Mouse (Mus musculus): ENCODE results near the gene Bhlha15. TPM values are rescaled to one million over a fixed set of nuclear protein-coding genes. Genes with fewer than 3 reads are reported as not detected.
A peak's percentile ranks its signal among the peaks of the same experiment; 100 is the strongest.

Gene Bhlha15
- polyA plus RNA-seq, 1 experiment: 0.50 TPM

DNA sequence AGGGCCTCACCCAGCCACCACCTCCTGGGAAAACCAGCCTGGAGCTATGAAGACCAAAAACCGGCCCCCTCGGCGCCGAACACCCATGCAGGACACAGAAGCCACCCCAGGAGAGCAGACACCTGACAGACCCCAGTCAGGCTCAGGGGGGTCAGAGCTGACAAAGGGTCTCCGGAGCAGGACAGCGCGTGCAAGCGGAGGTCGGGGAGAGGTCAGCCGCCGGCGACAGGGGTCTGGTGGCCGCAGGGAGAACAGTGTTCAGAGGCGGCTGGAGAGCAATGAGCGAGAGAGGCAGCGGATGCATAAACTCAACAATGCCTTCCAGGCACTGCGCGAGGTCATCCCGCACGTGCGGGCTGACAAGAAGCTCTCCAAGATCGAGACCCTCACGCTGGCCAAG, 940 bp downstream of the Bhlha15 start:
- no peak for DNase-seq (ENCODE audit: low spot score)

DNA sequence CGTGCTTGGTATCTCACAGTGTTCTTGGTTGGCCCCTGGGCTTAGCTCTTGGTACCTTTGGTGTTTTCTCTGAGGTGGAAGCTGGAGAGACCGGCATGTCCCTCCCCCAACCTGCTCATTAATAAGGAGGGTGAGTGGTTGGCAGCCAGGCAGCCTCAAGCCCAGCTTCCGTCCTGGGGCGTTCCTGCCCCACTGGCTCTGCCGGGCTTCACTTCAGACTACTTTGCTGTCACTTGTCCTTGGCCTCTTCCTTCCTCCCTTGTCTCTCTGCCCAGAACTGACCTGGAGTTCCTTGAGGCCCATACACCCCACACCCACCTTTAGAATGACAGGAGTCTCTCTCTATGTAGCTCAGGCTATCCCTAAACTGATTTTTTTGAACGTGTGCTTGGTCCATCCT, 2.6 kb downstream of the Bhlha15 start:
- no peak for DNase-seq (ENCODE audit: low spot score)

DNA sequence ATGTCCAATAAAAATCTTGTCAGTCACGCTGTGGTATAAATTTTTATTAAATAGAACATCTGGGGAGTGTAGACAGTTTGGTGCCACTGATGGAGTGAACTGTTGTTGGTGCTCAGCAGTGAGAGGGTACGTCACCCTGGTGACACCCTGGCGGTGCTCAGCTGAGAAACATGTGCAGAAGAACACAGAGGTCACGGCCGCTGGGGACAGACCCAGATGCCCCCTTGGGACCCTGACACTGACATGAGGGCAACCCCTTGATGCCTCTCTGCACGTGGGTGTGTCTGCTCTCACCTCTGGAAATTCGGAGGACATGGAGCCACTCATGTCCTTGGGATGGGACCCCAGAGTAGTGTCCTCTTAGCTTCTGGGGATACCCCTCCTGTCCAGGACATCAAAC, 4.3 kb downstream of the Bhlha15 start:
- no peak for DNase-seq (ENCODE audit: low spot score)

DNA sequence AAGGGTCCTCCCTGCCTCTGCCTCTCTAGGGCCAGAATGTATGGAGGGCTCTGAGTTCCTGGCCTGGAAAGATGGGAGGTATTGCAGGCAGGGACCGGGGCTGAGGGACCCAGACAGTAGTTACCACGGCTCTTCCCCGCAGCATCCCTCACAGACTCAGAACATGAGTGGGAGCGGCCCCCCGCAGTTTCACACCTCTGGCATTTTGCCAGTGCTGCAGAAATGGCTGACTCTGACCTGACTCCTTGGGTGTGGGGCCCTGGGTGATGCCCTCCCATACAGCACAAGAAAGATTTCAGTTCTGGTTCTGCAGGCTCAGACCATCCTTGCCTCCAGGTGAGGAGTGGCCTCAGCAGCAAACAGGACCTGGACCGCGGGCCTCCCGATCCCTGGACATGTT, 5.5 kb downstream of the Bhlha15 start:
- no peak for DNase-seq (ENCODE audit: low spot score)

DNA sequence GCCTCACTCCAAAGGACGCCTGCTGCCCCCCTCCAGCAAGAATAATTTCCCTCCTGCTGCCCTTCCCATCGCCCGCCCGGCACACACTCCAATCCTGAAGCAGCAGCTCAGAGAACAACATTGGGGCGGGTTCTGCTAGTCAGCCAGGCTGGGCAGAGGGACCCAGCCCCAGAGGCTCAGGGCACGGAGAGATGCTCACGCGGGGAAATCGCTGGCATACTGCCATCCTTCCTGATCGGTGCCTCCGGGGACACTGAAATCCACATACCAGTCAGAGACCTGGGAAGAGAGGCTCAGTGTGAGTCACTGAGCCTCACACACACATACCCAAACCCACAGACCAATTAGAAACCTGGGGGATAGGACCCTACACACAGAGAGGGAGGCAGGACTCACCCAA, 10.5 kb downstream of the Bhlha15 start:
- DNase-seq (ENCODE audit: low spot score): no peak

DNA sequence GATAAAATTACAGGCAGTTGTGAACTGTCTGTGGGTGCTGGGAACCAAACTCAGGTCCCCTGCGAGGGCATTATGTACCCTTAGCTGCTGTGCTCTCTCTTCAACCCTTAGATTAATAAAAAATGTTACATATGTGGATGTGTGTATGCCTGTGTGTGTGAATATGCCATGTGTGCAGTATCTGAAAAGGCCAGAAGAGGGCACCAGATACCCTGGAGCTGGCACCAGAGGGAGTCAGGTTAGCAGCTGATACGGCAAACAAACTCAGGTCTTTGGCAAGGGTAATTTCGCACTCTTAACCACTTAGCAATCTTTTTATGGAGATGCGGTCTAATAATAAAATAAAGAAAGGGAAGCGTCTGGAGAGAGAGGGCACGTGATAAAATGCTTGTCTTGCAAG, 12.3 kb downstream of the Bhlha15 start:
- no peak for DNase-seq (ENCODE audit: low spot score)

DNA sequence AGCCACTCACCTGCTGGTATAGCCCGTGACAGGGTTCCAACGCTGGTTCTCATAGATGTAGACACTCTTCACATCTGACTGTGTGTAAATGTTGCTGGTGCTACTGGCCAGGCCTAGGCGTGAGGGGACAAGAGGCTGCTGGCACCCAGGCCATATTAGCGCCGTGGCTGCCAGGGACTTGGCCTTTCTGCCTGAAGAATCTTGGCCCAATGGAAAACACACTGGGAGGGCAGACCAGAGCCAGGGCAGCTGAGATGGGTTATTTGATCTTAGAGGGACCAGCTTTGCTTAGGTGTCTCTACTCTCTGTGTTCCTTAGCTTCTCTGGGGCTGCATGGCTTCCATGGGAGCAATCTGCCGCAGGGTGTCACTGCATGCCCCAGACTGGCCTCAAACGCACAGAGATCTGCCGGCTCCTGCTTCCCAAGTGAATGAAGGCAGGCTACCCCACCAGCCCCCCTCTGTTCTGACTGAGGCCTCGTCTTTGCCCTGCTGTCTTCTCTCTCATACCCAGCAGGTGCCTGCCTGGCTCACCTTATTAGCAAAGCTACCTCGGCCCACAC, 13.4 kb downstream of the Bhlha15 start:
- no peak for DNase-seq (ENCODE audit: low spot score)

DNA sequence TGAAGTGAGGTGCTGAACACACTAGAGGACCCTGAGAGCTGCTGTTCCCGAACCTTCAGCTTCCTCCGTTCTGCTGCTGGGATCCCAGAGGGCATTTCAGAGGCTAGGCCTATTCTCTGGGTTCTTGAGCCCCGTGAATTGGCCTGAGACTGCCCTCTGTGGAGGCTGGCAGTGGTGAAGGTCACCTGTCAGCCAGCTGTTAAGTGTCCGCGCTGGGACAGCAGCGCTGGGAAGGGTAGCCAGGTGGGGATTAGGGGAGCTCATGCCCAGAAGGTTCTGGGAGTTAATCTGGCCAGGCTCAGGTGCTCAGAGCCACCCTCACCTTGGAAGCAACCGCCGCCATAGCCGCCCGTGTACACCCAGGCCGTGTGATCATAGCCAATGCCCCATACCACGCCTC, 14.2 kb downstream of the Bhlha15 start:
- no peak for DNase-seq (ENCODE audit: low spot score)

DNA sequence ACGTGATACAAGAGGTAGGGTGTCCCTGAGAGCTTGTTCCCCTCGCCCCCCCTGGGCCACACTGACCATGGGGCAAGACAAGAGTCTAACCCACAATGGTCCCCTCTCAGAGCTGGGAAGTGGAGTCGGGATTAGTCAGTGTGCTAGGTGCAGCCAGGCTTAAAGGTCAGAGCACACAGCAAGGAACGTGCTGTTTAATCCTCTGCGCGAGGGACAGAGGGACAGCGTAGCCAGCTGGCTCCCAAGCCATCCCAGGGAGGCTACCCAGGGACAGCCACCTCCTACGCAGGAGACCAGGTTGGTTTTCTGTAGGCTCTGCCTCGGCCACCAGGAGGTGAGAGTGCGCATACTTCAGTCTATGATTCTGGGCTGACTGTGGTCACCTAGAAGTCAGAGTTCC, 14.8 kb downstream of the Bhlha15 start:
- DNase-seq (ENCODE audit: low spot score): no peak

DNA sequence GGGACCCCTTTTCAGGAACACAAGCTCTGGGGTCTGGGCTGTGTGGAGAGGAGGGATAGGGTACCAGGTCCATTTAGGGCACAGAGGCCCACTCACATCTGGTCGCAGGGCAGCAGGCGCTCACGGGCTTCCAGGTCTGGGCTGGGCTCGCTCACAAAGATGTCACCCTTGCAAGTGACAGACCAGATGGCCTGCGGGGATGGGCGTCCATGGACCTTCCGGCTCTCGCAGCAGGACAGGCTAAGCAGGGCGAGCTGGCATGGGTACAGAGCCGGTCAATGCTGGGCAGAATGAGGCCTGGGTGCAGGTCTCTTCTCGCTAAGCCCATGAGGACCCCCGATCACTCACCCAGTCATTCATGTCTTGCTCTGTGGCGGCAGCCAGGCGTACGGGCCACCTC, 16.0 kb downstream of the Bhlha15 start:
- no peak for DNase-seq (ENCODE audit: low spot score)

DNA sequence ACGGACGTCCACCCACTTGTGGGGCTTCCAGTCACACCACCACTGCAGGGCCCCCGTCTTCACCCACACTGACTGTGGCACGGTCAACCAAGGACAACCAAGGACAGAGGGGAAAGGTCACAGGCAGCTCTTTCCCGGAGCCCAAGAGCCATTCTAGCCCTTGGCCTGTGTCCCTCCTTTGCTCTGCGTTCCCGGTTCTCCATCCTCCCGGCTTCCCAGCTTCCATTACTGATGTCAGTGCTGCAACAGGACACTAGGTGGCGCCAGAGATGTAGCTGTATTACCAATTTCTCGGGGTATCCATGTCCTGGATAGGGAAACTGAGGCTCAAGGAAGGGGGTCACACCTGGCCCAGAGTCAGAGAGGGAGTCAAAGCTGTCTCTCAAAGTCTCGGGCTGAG, 17.4 kb downstream of the Bhlha15 start:
- no peak for DNase-seq (ENCODE audit: low spot score)

DNA sequence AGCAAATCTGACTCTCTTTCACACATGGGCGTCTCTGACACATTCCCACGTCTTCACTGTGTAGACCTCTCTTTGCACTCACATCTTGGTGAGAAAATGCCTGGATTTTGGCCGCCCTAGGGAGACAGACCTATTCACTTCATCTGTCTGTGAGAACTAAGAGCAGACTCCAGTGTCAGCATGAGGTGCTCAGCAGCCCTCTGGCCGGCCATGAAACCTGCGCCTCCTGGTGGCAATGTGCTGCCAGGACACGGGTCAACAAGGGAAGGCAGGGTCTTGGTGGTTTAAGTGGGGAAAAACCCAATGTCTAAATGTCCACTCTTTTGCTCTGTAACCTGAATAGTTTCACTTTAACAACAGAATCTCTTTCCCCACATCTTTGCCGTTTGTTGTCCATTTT, 24.4 kb downstream of the Bhlha15 start:
- DNase-seq (ENCODE audit: low spot score): no peak

DNA sequence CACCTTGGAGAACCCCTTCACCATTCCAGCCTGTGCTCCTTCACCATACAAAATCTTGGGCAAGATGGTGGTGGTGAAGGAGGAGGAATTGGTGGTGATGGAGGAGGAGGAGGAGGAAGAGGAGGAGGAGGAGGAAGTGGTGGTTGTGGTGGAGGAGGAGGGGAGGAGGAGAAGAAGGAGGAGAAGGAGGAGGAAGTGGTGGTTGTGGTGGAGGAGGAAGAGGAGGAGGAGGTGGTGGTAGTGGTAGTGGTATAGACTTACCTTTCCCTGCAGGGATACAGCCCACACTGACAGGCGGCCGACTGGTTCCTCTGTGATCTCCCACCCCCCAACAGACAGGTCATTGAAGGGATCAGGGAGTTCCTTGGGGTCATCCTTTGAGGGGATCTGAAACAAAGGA, 25.9 kb downstream of the Bhlha15 start:
- no peak for DNase-seq (ENCODE audit: low spot score)

DNA sequence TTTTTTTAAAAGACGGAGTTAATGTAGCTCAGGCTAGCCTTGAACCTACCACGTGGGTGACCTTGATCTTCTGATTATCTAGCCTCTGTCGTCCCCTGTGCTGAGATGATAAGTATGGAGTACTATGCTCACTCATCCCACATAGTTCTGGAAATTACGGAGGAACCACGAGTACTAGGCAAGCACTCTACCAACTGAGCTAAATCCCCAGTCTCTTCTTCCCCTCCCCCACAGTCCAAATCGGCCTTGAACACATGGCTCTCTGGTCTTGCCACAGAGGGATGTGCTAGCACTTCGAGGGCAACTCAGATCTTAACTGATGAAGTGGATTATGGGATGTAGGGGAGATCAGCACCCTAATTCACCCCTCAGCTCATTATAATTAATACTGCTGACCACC, 28.0 kb downstream of the Bhlha15 start:
- DNase-seq (ENCODE audit: low spot score): no peak

DNA sequence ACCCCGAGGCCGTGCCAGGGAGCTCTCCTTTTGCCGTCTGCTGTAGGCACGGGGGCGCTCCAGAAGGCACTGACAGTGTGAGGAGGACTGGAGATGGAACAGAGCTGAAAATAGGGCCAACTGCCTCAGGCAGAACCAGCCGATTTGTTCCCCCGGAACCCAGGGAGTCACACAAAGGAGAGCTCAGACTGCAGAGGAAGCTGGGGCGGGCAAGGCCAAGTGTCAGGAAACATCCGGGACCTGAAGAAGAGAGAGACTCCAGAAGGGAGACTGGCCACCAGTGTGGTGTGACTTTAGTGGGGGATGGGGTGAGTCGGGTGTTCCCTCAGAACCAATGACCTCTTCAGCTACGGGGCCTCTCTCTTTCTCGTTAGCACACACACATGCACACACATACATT, 29.2 kb downstream of the Bhlha15 start:
- DNase-seq (ENCODE audit: low spot score): no peak

DNA sequence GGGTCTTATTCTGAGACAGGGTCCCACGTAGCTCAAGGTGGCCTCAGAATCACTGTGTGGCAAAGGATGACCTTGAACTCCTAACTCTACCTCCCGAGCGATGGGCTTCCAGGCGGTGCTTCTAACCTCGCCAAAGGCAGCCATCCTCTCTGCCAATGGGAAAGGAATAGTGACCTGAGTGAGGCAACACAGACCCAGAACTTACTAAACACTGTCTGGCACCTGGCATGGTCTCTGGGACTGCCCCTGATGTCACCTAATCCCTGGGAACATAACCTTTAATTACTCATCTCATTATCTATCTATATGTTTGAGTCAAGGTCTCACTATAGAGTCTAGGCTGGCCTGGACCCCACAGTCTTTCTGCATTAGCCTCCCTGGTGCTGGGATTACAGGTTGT, 29.9 kb downstream of the Bhlha15 start:
- DNase-seq (ENCODE audit: low spot score): no peak

DNA sequence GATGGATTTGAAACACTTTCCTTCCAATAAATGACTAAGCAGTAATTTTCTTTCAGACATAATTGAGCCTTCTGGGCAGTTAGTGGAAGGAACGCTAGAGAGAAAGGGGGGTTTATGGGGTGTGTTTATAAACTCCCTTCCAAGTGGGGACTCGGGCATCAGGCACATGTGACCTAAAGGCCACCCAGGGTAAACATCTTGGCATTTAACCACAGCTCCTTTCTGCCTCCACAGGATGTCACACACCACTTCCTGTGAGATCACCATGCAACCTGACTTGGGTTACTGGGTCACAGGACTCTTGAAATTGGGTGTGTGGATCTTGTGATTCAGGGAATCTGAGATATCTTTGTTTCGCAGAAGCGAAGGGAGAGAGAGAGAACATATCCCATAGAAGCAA, 31.2 kb downstream of the Bhlha15 start:
- DNase-seq (ENCODE audit: low spot score): no peak

DNA sequence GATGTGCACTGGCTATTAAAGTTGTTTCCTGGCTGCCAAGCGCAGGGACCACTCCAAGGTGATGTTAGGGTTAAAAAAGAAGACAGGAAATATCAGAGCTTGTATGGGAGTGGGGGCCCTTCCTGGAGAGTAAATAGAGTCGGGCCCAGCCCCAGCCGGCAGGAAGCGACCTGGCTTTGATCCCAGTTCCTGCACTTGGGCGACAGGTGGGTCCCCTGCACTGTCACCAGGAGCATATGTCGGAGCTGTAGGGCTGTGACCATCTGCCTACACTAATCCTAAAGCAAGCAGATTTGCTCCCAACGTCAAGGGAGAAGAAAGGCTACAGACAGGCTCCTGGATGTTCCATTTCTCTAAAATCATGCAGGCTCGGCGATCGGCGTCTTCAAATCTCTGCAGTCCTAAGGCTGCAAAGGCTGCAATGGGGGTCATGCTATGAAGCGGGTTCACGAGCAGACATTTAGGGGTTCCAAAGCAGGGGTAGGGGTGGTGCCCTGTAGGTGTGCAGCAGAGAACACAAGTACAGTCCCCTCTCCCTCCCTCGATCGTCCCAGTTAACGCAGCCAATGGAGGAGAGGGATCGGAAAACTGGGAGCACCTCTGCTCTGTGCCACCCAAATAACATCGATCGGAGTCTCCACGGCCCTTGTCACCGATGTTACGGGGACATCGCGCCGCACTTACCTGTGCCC, 32.9 kb downstream of the Bhlha15 start:
- DNase-seq (ENCODE audit: low spot score): no peak

DNA sequence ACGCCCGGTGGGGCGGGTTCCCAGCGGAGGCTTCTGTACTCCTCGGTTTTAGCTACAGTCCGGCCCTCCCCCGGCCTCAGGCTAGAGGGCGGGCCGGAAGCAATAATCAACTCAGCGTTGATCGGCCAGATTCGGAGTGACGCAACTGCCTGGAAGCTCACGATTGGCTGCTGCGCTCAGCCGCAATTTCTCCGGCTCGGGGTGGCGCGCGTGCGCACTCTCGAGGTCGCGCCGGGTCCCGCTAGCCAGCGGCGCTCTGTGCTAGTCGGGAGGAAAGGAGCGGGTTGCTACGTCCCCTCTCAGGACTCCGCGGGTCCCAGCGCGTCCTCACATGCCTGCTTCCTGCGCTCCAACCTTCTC, 33.4 kb downstream of the Bhlha15 start, which contains the start of gene Tecpr1:
Gene Tecpr1, minus strand, starts transcription at position 113 of the 360 bp plus-strand sequence.
- peak; percentile 87 for DNase-seq (ENCODE audit: low spot score)

DNA sequence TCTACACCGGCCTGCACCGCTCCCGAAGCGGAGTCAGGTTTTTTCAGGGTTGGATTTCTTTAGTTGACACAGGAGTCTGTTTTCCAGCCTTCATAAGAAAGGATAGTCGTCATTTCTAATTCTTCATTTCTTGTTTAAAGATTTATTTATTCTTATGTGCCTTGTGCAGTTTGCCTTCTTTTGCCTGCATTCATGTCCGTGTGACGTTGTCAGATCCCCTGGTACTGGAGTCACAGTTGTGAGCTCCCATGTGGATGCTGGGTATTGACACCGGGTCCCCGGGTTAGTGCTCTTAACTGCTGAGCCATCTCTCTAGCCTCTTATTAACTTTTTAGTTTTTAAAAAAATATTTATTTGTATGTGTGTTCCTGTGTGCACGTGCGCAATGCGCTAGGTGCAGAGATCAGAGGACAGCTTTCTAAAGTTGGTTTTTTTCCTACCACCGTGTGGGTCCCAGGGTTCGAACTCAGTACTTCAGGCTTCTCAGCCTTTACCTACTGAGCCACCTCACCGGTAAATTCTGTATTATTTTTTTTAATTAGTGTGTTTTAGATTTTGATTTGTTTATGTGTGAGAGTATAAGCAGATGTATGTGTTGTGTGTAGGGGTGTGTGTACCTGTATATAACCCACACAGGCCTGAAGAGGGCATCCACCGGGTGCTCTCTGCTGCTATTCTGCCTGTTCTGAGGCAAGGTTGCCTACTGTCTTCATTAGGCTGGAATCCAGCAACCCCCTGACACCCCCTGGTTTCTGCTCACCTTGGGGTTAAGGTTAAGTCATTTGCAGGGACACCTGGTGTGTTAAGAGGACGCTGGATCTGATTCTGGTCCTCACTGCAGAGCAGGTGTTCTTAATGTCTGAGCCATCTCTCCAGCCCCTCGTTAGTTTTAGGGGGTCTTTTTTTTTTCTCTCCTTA, 34.1 kb downstream of the Bhlha15 start:
- no peak for DNase-seq (ENCODE audit: low spot score)

DNA sequence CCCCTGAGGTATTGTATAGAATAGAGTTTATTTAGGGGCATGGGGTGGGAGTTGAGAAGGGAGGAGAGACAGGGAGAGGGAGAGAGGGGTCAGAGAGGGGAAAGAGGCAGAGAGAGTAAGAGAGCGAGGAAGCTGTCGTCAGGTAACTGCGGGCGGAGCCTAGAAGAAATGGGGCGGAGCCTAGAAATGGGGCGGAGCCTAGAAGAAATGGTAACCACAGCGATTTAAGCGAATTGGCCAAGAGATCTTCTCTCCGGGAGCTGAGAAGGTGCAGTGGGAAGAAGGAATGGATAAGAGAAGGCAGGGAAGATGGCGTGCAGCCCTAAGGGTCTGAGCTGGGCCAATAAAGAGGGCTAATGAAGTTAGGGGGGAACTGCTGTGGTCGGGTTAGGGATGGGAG, 36.1 kb downstream of the Bhlha15 start:
- DNase-seq (ENCODE audit: low spot score): no peak

DNA sequence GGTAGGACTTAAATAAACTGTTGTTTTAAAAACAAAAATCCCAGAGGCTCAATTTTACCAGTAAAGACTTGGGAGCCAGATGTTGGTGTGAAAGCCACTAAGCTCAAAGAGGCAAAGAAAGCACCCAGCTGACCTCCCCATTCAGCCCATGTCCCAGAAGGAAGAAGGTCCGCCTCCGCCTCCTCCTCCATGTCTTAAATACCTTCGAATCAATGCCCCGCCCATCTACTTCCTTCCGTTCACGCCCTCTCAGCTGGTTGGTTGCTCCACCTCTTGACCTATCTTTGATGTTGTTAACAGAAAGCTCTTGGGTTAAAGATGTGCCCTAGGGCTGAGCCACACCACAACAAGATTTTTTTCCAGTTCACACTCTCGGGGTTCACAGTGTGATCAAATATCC, 40.1 kb downstream of the Bhlha15 start:
- DNase-seq (ENCODE audit: low spot score): no peak

DNA sequence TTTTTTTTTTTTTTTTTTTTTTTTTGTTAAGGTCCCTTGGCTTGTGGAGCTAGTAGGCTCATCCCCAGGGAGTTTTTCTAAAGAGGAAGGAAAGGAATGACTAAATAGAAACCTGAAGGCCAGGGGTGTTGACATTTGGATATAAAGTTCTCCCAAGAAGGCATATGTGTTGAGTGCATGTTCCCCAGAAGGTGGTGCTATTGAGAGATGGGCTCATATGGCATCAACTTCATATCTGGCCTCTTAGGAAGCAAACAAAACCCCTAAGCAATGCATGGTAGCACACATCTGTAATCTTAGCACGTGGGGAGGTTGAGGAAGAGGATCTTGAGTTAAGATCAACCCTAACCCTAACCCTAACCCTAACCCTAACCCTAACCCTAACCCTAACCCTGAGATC, 41.3 kb downstream of the Bhlha15 start:
- no peak for DNase-seq (ENCODE audit: low spot score)
